Mouse (Mus musculus): ENCODE results near the gene Gm11992. TPM values are rescaled to one million over a fixed set of nuclear protein-coding genes. Genes with fewer than 3 reads are reported as not detected.

Gm11992 gene
- 1 to 10 TPM; 2.2 to 2.6 TPM for total RNA-seq (2021)

GRCm38 (mm10) chr11:9048011-9048702, at the start of gene Gm11992:
Gene Gm11992 (plus strand): TSS chr11:9048594.
- intact Hi-C loops (cut with DNase I) = no loop called here
- peak; percentile 92 for DNase-seq

GRCm38 (mm10) chr11:9008761-9009160, 39.6 kb upstream of the Gm11992 start:
- no peak for DNase-seq
- intact Hi-C loops (cut with DNase I) = no loop called here

- DNase-seq = no peak
- intact Hi-C loops (cut with DNase I) = no loop called here
Measured at GRCm38 (mm10) chr11:9010416-9010815, 38.0 kb upstream of the Gm11992 start.

DNA sequence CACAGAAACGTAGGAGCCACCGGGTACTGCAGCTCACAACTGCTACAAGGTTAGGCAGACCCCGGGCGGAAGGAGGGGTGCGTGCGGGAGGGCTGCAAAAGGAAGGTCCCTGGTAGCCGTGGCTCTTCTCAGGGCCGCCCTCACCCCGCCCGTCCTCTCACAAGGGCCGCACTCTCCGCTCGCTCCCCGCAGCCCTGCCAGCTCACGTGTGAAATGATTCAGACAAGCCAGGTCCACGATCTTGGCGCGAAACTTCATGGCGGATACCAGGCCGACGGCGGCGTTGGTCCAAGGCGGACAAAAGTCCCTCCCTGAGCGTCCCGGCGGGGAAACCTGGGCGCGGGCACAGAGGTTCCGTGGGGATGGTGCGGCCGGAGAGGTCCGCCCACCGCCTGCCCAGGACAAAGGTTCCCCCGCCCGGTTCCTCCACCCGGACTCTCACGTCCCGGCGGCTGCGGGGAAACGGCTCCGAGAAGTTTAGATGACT, 37.5 kb upstream of the Gm11992 start, which contains the start of gene Hus1:
Hus1 (minus strand) TSS at position 339 of the 487 bp plus-strand sequence.
- intact Hi-C loops (cut with DNase I) = no loop called here

GRCm38 (mm10) chr11:9011348-9011747, 37.0 kb upstream of the Gm11992 start:
- intact Hi-C loops (cut with DNase I) = no loop called here
- no peak for DNase-seq

More for the DNA sequence above, 37.5 kb upstream of the Gm11992 start, which contains the start of gene Hus1:
- DNase-seq = peak; percentile 93 to 94

- intact Hi-C loops (cut with DNase I) = no loop called here
- DNase-seq = no peak
Measured at GRCm38 (mm10) chr11:9014740-9015139, 33.7 kb upstream of the Gm11992 start.

DNA sequence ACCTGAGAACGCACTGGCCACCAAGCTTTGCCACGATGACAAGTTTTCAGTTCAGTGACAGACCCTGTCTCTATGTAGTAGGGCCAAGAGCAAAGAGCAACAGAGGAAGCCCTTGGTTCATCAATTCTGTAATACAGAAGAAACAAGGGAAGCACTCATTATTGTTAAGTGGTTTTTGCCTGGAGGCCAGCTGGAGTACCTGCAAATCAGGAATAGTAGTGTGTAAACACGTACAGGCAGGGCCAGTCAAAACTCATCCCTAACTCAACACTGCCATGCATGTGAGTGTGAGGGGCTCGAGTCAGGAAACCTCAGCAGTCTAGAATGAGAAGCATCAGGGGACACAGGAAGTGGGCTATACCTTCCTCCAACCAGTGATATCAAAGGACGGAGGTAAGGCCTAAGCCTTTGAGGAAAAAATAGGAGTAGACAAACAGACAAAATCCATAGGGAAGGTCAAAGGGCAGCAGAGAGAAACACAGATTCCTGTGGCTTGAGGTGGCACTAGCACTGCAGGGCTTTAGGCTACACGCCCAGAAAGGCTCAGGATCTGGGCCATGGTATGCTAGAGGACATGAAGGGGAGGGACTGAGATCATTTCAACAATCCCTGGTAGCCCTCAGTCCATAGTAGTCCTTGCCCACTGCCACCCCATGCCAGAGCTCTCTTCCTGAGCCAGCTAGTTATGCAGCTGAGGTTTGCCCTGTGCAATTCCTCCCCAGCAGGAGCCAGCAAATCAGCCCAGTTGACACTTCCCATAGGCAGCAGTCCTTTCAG, 29.7 kb upstream of the Gm11992 start:
- intact Hi-C loops (cut with DNase I) = no loop called here
- peak; percentile 17 to 33 for DNase-seq

GRCm38 (mm10) chr11:9020207-9020606, 28.2 kb upstream of the Gm11992 start:
- intact Hi-C loops (cut with DNase I) = no loop called here
- DNase-seq = no peak

- DNase-seq = peak in 1 of 2 experiments; percentile 30
- intact Hi-C loops (cut with DNase I) = no loop called here
Measured at GRCm38 (mm10) chr11:9024782-9025181, 23.6 kb upstream of the Gm11992 start.

DNA sequence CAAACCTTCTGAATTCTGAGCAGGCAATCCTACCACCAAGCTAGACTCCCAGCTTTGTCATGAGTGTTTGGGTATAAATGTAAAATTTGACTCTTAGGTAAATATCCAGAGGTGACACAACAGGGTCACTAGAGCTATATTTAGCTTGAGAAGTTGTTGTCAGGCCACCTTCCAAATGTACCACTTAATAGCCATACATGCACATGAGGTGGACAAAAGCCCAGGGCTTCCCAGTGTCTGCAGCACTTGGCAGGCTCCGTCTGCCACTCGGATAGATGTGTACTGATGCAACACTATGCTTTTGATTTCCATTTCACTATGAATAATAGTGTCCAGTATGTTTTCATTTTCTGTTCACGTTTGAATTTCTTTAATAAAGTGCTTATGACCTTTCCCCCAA, 23.2 kb upstream of the Gm11992 start:
- peak; percentile 59 to 72 for DNase-seq
- intact Hi-C loops (cut with DNase I) = no loop called here

DNA sequence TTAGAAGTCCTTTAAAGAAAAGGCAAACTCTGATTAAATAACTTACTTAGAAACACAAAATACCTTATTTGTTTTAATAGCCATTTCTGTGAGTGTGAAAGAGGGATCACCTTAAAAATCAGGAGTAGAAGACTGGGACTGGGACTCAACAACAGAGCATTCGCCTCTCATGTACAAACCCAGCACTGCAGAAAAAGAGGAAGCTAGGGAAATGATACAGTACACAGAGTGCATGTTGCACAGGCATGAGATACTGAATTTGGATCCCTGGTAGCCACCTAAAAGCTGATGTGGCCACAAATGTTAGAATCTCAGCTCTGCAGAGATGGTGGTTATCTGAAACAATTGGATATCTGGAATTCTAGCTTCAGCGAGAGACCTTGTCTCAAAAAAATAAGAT, 16.9 kb upstream of the Gm11992 start:
- intact Hi-C loops (cut with DNase I) = no loop called here

DNA sequence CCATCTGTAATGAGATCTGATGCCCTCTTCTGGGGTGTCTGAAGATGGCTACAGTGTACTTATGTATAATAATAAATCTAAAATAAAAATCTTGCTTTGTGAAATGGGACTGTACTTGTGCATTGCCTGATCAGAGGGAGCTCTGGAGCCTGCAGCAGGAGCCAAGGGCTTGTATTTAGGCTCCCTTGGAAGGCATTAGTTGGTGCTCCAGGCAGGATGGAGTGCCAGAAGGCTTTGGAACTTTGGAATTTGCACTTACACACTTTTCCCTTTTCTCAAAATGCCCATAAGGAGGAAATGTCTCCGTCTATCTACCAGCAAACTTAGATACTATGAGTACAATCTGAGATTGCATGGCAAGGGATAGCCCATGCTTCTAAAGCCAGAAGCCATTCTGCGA, 1.8 kb upstream of the Gm11992 start:
- intact Hi-C loops (cut with DNase I) = loop anchor here (2.0 kb wide), 1 partner anchor 72 kb away; the partner anchor contains the start of gene Upp1
- peak in 1 of 2 experiments; percentile 13 for DNase-seq

More for the DNA sequence above, 16.9 kb upstream of the Gm11992 start:
- no peak for DNase-seq

GRCm38 (mm10) chr11:9047044-9047443, 1.4 kb upstream of the Gm11992 start:
- peak; percentile 56 to 68 for DNase-seq
- intact Hi-C loops (cut with DNase I) = loop anchor here (2.0 kb wide), 1 partner anchor 72 kb away; the partner anchor contains the start of gene Upp1

GRCm38 (mm10) chr11:9048703-9049060, 288 bp downstream of the Gm11992 start, which contains the start of gene Sun3:
Gene Sun3 (minus strand): TSS chr11:9048991.
- intact Hi-C loops (cut with DNase I) = no loop called here
- DNase-seq = no peak

DNA sequence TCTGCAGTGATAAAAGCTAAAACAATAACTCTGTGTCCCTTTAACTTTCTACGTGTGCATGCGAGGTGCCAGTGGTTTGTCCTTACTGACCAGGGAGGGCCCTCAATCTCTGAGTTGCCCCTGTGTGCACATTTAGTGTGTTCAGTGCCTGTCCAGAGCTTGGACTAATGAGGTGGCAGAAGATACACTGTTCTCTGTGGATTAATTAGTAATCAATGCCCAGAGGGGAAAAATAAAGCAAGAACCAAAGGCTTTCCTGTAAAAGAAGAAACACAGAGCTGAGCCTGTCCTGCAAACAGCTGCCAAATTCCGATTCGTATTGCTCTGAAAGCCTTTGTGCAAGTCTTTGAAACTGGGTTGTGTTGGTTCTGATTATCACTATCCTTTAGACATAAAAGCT, 1.8 kb downstream of the Gm11992 start:
- no peak for DNase-seq
- intact Hi-C loops (cut with DNase I) = no loop called here

DNA sequence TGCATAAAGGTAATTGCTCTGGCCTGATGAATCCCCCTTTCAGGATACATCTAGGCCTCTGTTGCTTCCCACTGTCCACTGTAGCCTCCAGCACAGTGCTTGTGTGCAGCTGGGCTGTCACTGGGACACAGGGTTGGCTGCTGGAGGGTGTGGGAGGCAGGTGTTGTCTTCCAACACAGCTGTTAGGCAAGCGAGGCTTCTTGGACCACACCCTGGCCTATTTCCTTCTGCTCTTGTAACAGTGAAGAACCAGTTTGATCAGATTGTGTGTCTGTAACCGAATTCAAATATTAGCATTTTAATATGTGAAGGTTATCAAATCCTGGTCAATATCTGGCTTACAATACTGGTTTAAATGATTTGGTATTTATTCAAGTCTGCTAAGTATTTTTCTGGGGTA, 3.5 kb downstream of the Gm11992 start:
- intact Hi-C loops (cut with DNase I) = no loop called here
- DNase-seq = no peak

DNA sequence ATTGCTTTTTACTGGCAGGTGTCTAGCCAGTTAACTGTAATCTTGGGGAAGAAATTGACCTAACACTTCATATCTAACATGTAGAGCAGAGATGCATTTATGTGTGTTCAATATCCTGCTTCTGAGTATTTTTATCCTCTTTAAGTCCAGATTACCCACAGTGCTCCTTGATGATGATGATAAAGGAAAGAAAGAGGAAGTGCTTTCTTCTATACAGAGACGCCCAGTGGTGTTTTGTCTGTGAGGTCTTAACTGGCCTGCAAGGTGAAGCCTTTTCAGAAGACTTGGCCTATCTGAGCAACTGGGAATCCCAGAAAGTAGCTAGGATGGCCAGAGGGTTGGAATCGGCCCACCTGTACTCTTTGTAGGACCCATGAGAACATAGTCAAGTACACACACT, 8.5 kb downstream of the Gm11992 start:
- no peak for DNase-seq
- intact Hi-C loops (cut with DNase I) = no loop called here

- no peak for DNase-seq
- intact Hi-C loops (cut with DNase I) = no loop called here
Measured at GRCm38 (mm10) chr11:9057711-9058110, 9.3 kb downstream of the Gm11992 start.

GRCm38 (mm10) chr11:9060029-9060428, 11.6 kb downstream of the Gm11992 start:
- intact Hi-C loops (cut with DNase I) = no loop called here
- DNase-seq = no peak

GRCm38 (mm10) chr11:9060484-9060883, 12.1 kb downstream of the Gm11992 start:
- no peak for DNase-seq
- intact Hi-C loops (cut with DNase I) = no loop called here

DNA sequence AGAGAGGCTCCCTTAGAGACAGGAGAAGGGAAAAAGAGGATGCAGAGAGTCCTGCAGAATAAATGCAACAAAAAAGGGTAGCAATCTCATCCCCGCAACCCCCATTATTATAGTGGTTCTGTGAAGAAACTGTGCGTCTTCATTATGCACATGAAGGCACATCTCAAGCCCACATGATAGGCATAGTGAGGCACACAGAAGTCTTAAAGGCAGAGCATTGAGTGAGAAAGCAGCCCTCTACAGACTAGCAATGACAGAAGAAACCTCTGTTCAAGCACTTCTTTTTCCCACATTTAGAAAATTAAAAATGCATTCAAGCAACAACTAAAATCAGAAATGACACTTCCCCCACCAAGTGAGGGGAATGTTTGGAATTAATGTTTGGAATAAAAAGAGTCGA, 28.1 kb downstream of the Gm11992 start:
- DNase-seq = no peak
- intact Hi-C loops (cut with DNase I) = no loop called here

- intact Hi-C loops (cut with DNase I) = no loop called here
- no peak for DNase-seq
Measured at GRCm38 (mm10) chr11:9113189-9113588, 64.8 kb downstream of the Gm11992 start.

Data from heart, postnatal 10 days (tissue).